Mouse (Mus musculus) limb, embryonic 14.5 days (tissue): ENCODE measurements around the gene Tnr. TPM values are rescaled to one million over a fixed set of nuclear protein-coding genes. Genes with fewer than 3 reads are reported as not detected.

Source experiments
- ATAC-seq: fragments of 200-750 bp; cut with Nextera tagmentation; 2 replicates; pipeline ENCODE4 v1.8.0; 2017; ENCODE audit warnings: low read depth, moderate number of reproducible peaks, moderate TSS enrichment; ENCODE audit not compliant: low FRiP score
- DNase-seq: peaks from one replicate; pipeline ENCODE4 v3.0.0-alpha.2; 2015; ENCODE audit warnings: low spot score
- H3K27ac ChIP-seq: fragments of 300-500 bp; sonication (generic); replicated peaks from 2 replicates; pipeline ENCODE4 v1.5.1; 2014; ENCODE audit warnings: low read depth, mild to moderate bottlenecking, low read length, moderate library complexity, mixed read lengths
- H3K27me3 ChIP-seq: fragments of 300-500 bp; sonication (generic); 2 replicates; pipeline ENCODE4 v1.6.1; 2014; ENCODE audit warnings: low read length, mixed read lengths; ENCODE audit not compliant: control insufficient read depth, insufficient read depth
- H3K36me3 ChIP-seq: fragments of 300-500 bp; sonication (generic); 2 replicates; pipeline ENCODE4 v1.6.1; 2014; ENCODE audit warnings: mild to moderate bottlenecking, low read length, moderate library complexity, mixed read lengths; ENCODE audit not compliant: control insufficient read depth, insufficient read depth
- H3K4me1 ChIP-seq: fragments of 300-500 bp; sonication (generic); 2 replicates; pipeline ENCODE4 v1.6.1; 2014; ENCODE audit warnings: antibody characterized with exemption, low read length, mixed read lengths; ENCODE audit not compliant: control insufficient read depth, insufficient read depth
- H3K4me2 ChIP-seq: fragments of 300-500 bp; sonication (generic); replicated peaks from 2 replicates; pipeline ENCODE4 v1.6.1; 2014; ENCODE audit warnings: low read depth, mild to moderate bottlenecking, low read length, moderate library complexity; ENCODE audit not compliant: severe bottlenecking
- H3K4me3 ChIP-seq: fragments of 300-500 bp; sonication (generic); replicated peaks from 2 replicates; pipeline ENCODE4 v1.5.1; 2014; ENCODE audit warnings: low read length
- H3K9ac ChIP-seq: fragments of 300-500 bp; sonication (generic); 2 replicates; pipeline ENCODE4 v1.6.1; 2014; ENCODE audit warnings: mild to moderate bottlenecking, low read depth, low read length, moderate library complexity; ENCODE audit not compliant: severe bottlenecking
- H3K9me3 ChIP-seq: fragments of 300-500 bp; sonication (generic); 2 replicates; pipeline ENCODE4 v1.6.1; 2016; ENCODE audit warnings: low read length; ENCODE audit not compliant: control insufficient read depth
- POLR2A ChIP-seq: fragments of 200-500 bp; IDR thresholded peaks from 2 replicates; pipeline ENCODE4 v1.8.0; 2012; ENCODE audit warnings: inconsistent platforms, mild to moderate bottlenecking, moderate library complexity, borderline replicate concordance; ENCODE audit not compliant: insufficient read depth, insufficient read length; ENCODE audit errors: extremely low read depth
- WGBS: fragments of 180-500 bp; shearing (Covaris S2); extraction: QIAGEN DNeasy Blood & Tissue Kit; methylation state at CpG from one replicate; pipeline ENCODE4 v1.1.7; 2014; 5-methylcytosine and 5-hydroxymethylcytosine counted together
- polyA plus RNA-seq, 2 experiments: library from polyadenylated mRNA; depleted of rRNA in 1 of 2; stranded (reverse) in 1 of 2; unstranded in 1 of 2; fragments of >200 nt; fragmentation: Nextera tagmentation in 1 of 2; extraction: Ambion mirVana in 1 of 2; gene quantifications; 2 replicates each; pipeline versions ENCODE4 v1.2.1 to v1.2.3; 2012 to 2014

Tnr gene
- polyA plus RNA-seq, 2 experiments, result 0.03 to 0.15 TPM

GRCm38 (mm10) chr1:159655241-159655640 lies 131.7 kb downstream of the Tnr start:
- 79% methylated on average over 3 of the region's 3 CpGs for WGBS
- Histone ChIP-seq H3K4me1 (peaks cover 8% of the 10 kb centered on the region; the same call in 1 of the 2 replicates), H3K27ac (no peak overlapping the region), H3K4me2 (no peak overlapping the region), H3K9ac (no peak overlapping the region), H3K4me3 (no peak overlapping the region), H3K27me3 (no peaks in the 10 kb centered on the region), H3K36me3 (no peaks in the 10 kb centered on the region), H3K9me3 (no peaks in the 10 kb centered on the region)
- no peak for TF ChIP-seq POLR2A
- DNase-seq (no peak), ATAC-seq (no peak)

DNA sequence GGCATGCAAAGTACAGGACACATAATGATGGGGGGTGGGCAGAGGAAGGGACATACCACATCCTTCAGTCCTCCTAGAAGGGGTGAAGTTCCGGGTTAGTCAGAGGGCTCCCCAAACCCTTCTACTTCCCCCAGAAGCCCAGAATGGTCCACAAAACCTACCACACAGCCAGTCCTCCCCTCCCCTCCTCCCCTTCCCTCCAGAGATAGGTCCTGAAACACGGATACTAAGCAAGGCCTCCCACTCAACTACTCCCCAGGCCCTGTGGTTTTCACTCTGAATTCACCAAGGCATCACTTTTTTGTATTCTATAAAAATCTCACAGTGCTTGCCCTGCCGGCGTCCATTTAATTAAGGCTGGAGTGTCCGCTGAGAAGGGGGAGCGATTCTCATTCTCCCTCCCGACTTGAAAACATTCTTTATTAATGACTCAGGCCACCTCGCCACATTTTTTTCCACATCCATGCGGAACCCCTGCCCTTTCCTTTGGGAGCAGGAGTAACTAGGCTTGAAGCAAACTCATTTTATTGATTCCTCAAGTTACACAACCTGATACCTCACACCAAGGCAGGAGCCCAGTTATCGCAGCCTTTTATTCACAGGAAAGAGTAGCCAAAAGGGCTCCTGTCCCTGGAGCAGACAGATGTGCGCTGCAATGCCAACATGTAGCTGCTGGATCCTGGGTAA lies 134.4 kb downstream of the Tnr start:
- Histone ChIP-seq H3K4me3 (no peak overlapping the region), H3K27ac (no peak overlapping the region), H3K36me3 (no peaks in the 10 kb centered on the region), H3K9me3 (no peaks in the 10 kb centered on the region), H3K9ac (no peak overlapping the region), H3K27me3 (no peaks in the 10 kb centered on the region), H3K4me1 (peaks cover 8% of the 10 kb centered on the region; the same call in 1 of the 2 replicates), H3K4me2 (peak overlapping the region; percentile 11)
- 17% methylated on average over 11 of the region's 11 CpGs for WGBS
- ATAC-seq (peak; percentile 50), DNase-seq (peak; percentile 28)
- no peak for TF ChIP-seq POLR2A

GRCm38 (mm10) chr1:159660620-159661501 lies 137.3 kb downstream of the Tnr start:
- H3K36me3 ChIP-seq, result no peaks in the 10 kb centered on the region
- no peak overlapping the region for H3K27ac ChIP-seq
- 51% methylated on average over 6 of the region's 6 CpGs for WGBS

GRCm38 (mm10) chr1:159664496-159664895 lies 140.9 kb downstream of the Tnr start:
- 72% methylated on average over 3 of the region's 3 CpGs for WGBS
- Histone ChIP-seq H3K9me3 (no peaks in the 10 kb centered on the region), H3K36me3 (no peaks in the 10 kb centered on the region), H3K4me3 (no peak overlapping the region), H3K4me2 (no peak overlapping the region), H3K27me3 (no peaks in the 10 kb centered on the region), H3K9ac (no peak overlapping the region), H3K4me1 (0 out of 2 replicates have a peak, but pooled peaks cover 3% of the 10 kb centered on the region), H3K27ac (no peak overlapping the region)
- no peak for DNase-seq
- no peak for ATAC-seq
- TF ChIP-seq POLR2A, result no peak

More at GRCm38 (mm10) chr1:159660620-159661501, 137.3 kb downstream of the Tnr start:
- no peak for ATAC-seq
- no peak overlapping the region for H3K9ac ChIP-seq
- no peak overlapping the region for H3K4me3 ChIP-seq
- no peak overlapping the region for H3K4me2 ChIP-seq
- no peaks in the 10 kb centered on the region for H3K9me3 ChIP-seq
- no peaks in the 10 kb centered on the region for H3K27me3 ChIP-seq
- H3K4me1 ChIP-seq, result peaks cover 11% of the 10 kb centered on the region; the same call in 1 of the 2 replicates
- TF ChIP-seq POLR2A, result no peak
- no peak for DNase-seq

GRCm38 (mm10) chr1:159664945-159665344 lies 141.4 kb downstream of the Tnr start:
- Histone ChIP-seq H3K27me3 (no peaks in the 10 kb centered on the region), H3K4me2 (no peak overlapping the region), H3K4me3 (no peak overlapping the region), H3K4me1 (0 out of 2 replicates have a peak, but pooled peaks cover 3% of the 10 kb centered on the region), H3K36me3 (no peaks in the 10 kb centered on the region), H3K9me3 (no peaks in the 10 kb centered on the region), H3K9ac (no peak overlapping the region), H3K27ac (no peak overlapping the region)
- WGBS, result 72% methylated on average over 4 of the region's 4 CpGs
- no peak for DNase-seq
- ATAC-seq, result no peak
- TF ChIP-seq POLR2A, result no peak
